Mouse (Mus musculus) urinary bladder, postnatal 10 days (tissue): ENCODE measurements around the gene Ppat.
A peak's percentile ranks its signal among the peaks of the same experiment; 100 is the strongest.
"Not testable (repeated sequence)": the region's sequence is repeated elsewhere in the genome, so short reads cannot be mapped to it uniquely, and the experiment has no call there.

Source experiments
- DNase-seq: peaks from one replicate; pipeline ENCODE4 v3.0.0; 2022; ENCODE audit warnings: low spot score

Ppat gene

GRCm38 (mm10) chr5:76951106-76952027 lies at the start of gene Ppat, which contains the start of gene Paics:
TSS of gene Ppat (minus strand) at chr5:76951578.
TSS of gene Paics (plus strand) at chr5:76951307.
- peak; percentile 93 for DNase-seq

DNA sequence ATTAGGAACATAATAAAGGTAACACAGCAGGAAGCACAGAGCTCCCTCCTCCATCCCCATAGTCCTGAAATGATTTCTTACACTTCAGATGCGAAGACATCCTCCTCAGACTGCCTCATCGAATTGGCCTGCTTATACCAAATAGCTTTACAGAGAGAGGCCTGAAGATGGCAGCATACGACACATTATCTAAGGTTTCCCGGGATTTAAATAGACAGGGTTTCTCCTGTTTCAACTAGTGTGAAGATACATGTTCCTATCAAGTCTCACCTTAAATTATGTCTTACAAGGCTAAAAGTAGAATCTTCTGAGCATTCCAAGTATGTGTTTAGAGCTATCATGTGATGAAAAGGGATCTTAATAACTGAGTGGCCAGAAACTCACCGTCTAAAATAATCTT lies 47.0 kb upstream of the Ppat start:
- DNase-seq = no peak

DNA sequence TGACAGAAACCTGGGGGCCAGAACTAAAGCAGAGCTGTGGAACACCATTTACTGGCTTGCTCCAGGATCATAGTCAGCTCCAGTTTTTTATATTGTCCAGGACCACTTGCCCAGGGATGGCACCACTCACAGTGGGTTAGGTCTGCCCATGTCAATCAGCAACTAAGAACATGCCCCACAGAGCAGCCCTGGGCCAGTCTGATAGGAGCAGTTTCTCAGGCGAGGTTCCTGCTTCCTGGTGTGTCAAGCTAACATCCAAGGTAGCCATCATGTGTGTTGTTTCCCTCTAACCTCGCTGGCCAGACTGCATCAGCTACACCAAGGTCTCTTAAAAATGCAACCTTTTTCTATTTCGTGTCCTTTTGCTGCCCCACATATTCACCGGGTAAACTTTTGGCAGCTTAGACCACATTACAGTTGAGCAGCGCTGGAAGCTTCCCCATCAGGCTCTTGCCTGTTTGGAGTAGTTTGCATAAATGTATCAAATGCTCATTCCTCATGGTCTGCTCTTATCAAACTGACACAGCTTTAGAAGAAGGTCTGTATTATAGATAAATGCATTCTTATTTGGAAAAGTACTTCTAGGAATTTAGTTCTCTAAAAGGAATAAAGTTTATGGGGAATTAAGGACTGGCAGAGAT lies 41.9 kb upstream of the Ppat start:
- no peak for DNase-seq

- no peak for DNase-seq
Measured at GRCm38 (mm10) chr5:76990789-76991188, 39.4 kb upstream of the Ppat start.

GRCm38 (mm10) chr5:76984015-76984414 lies 32.6 kb upstream of the Ppat start:
- no peak for DNase-seq

DNA sequence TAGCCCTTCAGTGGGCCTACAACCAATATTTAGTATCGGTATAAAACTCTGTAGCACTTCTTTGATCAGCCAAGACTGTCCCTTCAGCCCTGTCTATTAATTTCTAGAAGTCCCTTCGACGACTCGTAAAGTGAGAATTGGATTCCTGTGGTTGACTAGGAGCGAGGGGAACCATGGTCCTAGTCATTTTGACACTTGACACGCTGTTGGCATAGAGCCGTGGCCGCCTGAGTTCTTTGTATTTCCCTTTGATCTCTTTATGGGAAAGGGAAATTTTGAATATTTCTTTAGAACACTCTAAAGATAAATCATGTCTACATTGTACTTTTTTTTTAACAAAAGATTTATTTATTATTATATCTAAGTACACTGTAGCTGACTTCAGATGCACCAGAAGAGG lies 24.4 kb upstream of the Ppat start:
- DNase-seq = no peak

DNA sequence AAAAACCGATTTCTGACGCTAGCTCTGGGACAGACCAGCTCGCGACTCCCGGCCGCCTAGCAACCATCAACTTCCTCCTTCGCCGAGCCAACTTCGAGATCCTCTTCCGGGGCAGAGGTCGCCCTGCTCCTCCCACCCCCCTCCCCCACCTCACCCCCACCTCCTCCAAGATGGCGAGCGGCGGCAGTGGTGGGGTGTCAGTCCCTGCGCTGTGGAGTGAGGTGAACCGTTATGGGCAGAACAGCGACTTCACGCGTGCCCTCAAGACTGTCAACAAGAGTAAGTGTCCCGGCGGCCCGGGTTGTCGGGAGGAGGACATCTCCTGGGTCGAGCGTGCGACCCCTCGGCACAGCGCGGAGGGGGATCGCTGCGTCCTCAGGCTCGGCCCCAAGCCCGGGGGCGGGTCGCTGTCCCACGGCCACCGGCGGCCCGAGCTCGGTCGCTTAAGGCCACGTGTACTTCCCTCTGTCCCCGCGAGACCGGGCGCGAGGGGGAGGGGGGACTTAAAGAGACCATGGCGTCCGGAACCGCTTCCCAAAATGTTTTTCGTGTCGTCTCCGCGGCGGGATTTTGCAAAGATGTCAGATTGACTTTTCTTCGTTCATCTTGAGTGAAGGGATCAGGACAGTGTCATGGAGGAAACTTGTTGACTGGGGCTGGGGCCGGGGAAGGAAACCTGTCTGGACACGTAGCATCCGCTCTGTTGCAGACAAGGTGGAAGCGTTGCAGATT lies 23.3 kb upstream of the Ppat start, which contains the start of gene Srp72:
Gene Srp72, plus strand, starts transcription at position 130 of the 732 bp plus-strand sequence.
- DNase-seq = peak; percentile 54

DNA sequence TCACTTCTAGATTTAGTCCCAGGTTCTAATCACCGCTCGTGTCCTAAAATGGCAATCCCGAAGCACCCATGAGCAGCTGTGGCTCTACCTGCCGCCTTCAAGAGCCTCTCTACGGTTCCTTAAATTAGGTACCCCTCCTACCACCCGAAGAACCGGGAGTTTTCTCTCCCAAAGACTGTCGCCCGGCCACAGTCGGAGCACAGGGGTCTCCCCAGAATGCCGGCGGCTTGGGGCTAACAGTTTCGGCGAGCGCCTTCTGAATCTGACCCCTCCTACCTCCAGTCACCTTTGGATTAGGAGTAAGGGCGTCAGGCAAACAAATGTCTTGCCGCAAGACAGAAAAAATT lies 22.8 kb upstream of the Ppat start:
- DNase-seq = no peak

- DNase-seq = no peak
Measured at GRCm38 (mm10) chr5:76973488-76973887, 22.1 kb upstream of the Ppat start.

- DNase-seq = not testable (repeated sequence)
Measured at GRCm38 (mm10) chr5:76971115-76971514, 19.7 kb upstream of the Ppat start.

DNA sequence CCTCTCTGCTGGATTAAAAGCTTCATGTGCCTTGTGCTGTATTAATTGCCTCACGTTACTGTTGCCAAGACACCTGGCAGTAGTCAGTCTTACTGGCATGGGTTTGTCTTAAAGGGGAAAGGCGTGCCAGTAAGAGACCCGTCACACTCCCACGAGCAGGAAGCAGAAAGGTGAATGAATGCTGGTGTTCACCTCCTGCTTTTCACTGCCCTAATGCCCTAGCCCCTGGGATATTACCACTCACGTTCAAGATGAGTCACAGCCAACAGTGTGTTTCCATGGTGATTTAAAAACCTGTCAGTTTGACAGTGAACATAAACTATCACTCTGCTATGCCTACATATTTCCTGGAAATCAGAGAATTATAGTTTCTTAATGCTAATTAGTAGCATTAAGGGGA lies 17.9 kb upstream of the Ppat start:
- DNase-seq = no peak

DNA sequence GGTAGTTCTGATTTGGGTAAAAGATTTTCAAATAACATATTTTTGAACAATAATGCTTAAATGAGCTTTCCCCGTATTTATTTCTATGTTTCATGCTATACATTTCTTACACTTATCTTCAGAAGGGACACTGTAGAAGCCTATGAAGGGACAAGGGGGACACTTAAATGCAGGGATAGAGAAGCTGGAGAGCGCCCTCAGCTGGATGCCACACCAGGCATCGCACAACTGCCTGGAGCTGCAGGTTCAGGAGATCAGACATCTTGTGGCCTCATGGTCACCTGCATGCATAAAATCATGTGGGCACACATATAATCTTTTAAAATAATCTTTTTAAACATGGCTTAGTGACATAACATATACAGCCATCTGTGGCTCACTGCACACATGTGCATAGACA lies 13.3 kb upstream of the Ppat start:
- no peak for DNase-seq

DNA sequence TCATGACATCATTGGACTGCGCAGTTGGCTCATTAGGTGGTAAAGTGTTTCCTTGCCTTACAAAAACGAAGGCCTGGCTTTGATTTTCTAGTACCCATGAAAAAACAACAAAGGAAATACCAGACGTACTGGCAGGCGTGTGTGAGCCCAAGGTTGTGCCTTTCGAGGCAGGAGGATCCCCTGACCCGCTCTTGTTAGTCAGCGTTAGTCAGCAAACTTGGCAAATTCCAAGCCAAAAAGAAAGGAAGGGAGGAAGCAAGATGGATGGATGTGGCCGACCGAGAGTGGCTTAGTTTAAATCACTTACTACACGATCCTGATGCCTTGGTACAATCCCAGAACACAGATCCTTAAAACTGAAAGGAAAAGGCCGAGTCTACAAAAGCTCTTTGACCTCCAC lies 11.2 kb upstream of the Ppat start:
- DNase-seq = no peak

DNA sequence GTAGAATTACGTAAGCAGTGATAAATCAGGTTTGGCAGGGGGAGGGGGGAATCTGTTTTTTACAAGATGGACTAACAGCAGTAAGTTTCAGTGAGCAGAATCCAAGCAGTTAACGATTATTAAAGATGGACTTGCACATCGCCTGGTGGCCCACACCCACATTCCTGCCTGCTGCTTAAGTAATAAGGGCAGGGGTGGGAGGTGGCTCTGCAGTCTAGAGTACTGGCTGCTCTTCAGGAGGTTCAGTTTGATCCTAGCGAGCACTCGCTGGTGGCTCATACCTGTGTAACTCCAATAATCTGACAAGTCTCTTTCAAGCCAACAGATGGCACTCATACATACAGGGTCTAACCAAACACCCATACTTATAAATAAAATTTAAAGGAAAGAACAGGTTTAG lies 8.2 kb upstream of the Ppat start:
- no peak for DNase-seq

- DNase-seq = no peak
Measured at GRCm38 (mm10) chr5:76957954-76958353, 6.6 kb upstream of the Ppat start.

DNA sequence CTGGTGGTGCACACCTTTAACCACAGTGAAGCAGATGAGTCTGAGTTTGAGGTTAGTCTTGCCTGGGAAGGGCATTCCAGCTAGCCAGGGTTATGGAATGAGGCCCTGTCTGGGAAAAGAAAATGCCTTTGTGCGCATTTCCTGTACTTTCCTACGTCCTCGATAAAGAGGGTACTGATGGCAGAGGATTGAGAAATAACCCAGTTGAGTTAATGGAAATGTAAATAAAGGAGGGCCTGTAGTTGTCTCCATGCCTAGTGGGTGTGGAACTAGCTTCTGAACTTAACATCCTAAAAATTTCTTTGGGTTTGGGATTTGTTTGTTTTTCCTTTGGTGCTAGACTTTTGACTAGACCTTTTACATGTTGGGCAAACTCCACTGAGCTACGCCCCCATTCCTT lies 4.1 kb upstream of the Ppat start:
- no peak for DNase-seq

DNA sequence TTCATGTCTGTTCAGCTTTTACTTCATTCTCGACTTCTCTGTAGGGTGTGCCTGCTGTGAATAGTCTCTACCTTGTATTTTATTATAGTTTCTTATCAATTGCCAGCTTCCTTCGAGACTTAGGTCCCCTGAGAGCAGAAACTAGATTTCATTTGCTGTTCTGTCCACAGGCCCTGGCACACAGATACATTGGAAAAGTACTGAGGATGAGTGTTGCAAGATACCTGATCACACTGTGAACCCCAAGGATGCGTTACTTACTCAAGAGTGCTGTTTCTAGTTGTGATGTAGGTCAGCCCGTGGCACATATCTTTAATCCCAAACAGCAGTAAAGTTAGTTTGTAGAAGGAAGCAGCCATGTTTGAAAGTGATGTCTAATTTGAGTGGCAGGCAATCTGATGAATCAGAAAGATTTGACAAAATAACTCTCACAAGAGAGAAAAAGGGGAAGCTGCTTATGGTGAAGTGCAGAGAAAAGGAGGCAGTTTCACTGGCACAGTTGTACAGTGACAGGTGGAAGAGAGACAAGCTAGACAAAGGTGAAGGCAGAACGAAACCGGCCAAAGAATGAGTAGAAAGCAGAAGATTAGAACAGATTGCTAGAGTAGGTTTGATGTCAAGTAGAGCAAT lies 3.0 kb upstream of the Ppat start:
- no peak for DNase-seq

DNA sequence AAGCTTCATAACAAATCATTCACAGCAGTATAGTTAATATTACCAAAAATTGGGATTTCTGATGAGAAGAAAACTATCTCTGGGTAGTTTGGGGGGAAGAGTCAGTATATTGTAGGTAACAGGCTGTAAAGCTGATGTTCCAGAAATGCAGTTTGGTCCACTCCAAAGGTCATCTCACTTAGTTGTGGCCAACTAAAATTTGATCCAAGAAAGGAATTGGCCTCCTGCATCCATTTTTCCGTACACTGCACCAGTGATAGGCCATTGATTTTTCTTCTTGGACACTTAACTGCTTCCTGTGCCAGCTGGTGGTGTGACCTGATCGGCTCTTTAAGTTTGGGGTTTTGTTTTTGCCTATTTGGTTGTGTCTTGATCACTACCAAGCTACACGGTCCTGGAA lies 2.4 kb upstream of the Ppat start:
- DNase-seq = no peak

GRCm38 (mm10) chr5:76952112-76953040 lies 998 bp upstream of the Ppat start:
- DNase-seq = no peak

DNA sequence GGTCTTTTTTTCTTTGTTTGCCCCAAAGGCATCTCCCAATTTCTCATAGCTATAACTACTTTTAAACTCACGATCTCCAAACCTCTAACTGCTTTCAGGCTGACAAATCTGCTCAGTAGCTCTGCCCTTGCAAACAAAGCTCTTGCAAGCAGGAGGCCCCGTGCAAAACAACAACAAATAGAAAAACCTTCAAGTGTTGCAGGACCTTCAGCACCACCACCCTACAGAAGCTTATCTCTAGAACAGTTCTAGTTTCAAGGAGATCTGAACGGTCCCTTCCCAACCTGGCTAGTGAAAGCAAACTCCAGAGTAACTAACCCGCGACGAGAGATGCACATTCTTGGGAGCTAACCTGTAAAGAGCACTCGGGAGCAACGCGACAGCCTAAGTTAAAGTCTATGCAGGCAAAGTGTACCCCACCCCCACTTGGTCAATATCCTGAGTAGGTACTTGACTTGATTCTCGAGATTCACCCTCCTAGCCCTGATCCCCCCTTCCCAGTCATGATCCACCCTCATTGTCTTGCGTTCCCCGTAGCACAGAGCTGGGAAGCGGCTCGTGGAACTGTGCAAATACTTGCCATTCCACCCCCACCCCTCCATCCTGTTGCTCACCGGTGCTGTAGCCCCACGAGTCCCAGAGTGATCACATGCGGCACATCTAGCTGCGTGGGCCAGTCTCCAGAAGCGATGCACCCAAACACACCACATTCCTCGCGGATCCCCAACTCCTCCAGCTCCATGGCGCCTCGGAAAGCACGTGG lies 854 bp downstream of the Ppat start:
- no peak for DNase-seq
